ENCODE assay signal across 19 mouse cellular contexts in the genomic region with DNA sequence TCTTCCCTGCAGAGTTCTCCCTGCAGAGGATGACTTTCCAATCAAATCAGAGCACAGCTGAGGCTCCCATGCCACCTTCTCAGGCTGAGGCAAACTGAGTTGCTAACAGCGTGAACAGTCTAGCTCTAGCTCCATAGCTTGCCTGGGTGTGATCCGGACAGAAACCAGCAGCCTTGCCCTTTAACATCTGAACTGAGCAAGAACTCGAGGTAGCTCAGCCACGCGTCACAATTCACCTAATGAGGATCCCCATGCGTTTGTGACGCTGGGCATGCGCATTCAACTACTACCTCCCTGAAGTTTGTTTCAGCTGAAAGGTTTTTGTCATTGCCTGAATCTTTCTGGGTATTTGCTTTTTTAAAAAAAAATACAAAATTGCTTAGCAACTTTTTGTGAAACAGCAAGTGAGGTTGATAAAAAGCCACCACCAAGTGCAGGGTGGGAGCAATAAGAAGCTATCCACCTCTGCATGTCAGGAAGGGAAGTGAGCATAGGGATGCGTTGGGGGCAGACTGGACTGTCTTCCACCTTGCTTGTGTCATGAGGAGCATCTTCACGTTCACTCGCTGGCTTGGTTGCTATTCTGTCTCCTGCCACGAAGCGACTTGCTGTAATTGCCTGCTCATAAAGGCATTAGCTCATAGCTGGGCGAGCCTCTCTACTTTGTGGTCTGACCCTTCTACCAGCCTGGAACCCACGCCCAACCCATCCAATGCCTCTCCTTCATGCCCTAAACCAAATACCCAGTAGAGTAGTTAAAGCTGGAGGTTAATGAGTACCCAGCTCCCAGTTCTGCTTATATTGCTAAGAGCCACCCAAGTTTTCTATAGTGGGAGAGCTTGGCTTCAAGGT. TPM values are rescaled to one million over a fixed set of nuclear protein-coding genes. Genes with fewer than 3 reads are reported as not detected.
A peak's percentile ranks its signal among the peaks of the same experiment; 100 is the strongest.
DNase-seq lines count a peak whose midpoint lies in the region; ATAC-seq and TF ChIP-seq lines count a peak whose summit lies in the region.
"Had no signal": no experiment of that assay in that cellular context is flagged by ENCODE, and none has a peak within 500 bp of the region (broad histone marks: within the 10 kb centered on the region; RNA-seq: fewer than 3 reads in every experiment).

No protein-coding gene starts in this region.

- no peaks in the 10 kb centered on the region for H3K27me3 ChIP-seq in embryonic facial prominence, embryonic 14.5 days (replicated peaks; ENCODE audit: control insufficient read depth, insufficient read depth, low read length)
- no peaks in the 10 kb centered on the region for H3K27me3 ChIP-seq in embryonic facial prominence, embryonic 10.5 days (replicated peaks; ENCODE audit: low read depth, poor library complexity, severe bottlenecking)
- no peaks in the 10 kb centered on the region for H3K27me3 ChIP-seq in kidney, embryonic 16.5 days (ENCODE audit: insufficient read depth, low read length)
- no peaks in the 10 kb centered on the region for H3K27me3 ChIP-seq in kidney, embryonic 14.5 days (ENCODE audit: control insufficient read depth, insufficient read depth, low read length)
- H3K27me3 ChIP-seq in Patski = no peaks in the 10 kb centered on the region
- H3K27me3 ChIP-seq: forebrain, embryonic 12.5 days; heart, embryonic 13.5 days; midbrain, embryonic 15.5 days had no signal

- H3K9ac ChIP-seq in embryonic facial prominence, embryonic 14.5 days (ENCODE audit: low read depth, low read length) = no peak overlapping the region
- no peak overlapping the region for H3K9ac ChIP-seq in kidney, embryonic 16.5 days (replicated peaks; ENCODE audit: low read length)
- H3K9ac ChIP-seq in kidney, embryonic 14.5 days (ENCODE audit: low read depth, low read length) = no peak overlapping the region
- H3K9ac ChIP-seq: forebrain, embryonic 12.5 days; heart, embryonic 13.5 days; liver, postnatal 0 days; midbrain, embryonic 15.5 days had no signal

- H3K4me1 ChIP-seq in embryonic facial prominence, embryonic 14.5 days (ENCODE audit: control insufficient read depth, insufficient read depth, low read length) = no peaks in the 10 kb centered on the region
- peaks cover 10% of the 10 kb centered on the region for H3K4me1 ChIP-seq in embryonic facial prominence, embryonic 10.5 days
- H3K4me1 ChIP-seq in kidney, embryonic 16.5 days (ENCODE audit: insufficient read depth, low read length) = no peaks in the 10 kb centered on the region
- no peaks in the 10 kb centered on the region for H3K4me1 ChIP-seq in kidney, embryonic 14.5 days (ENCODE audit: control insufficient read depth, insufficient read depth, low read length)
- H3K4me1 ChIP-seq: heart, embryonic 13.5 days; midbrain, embryonic 15.5 days had no signal

- H3K9me3 ChIP-seq in embryonic facial prominence, embryonic 14.5 days (ENCODE audit: control insufficient read depth, low read length) = no peaks in the 10 kb centered on the region
- H3K9me3 ChIP-seq in embryonic facial prominence, embryonic 10.5 days = no peaks in the 10 kb centered on the region
- H3K9me3 ChIP-seq in kidney, embryonic 16.5 days (ENCODE audit: low read length) = no peaks in the 10 kb centered on the region
- no peaks in the 10 kb centered on the region for H3K9me3 ChIP-seq in kidney, embryonic 14.5 days (ENCODE audit: control insufficient read depth, low read length)
- H3K9me3 ChIP-seq: forebrain, embryonic 12.5 days; heart, embryonic 13.5 days; midbrain, embryonic 15.5 days had no signal

- 82% methylated on average over 15 of the region's 15 CpGs for WGBS in embryonic facial prominence, embryonic 14.5 days
- WGBS in embryonic facial prominence, embryonic 10.5 days = 85% methylated on average over 15 of the region's 15 CpGs
- WGBS in kidney, embryonic 16.5 days = 59% methylated on average over 15 of the region's 15 CpGs
- 68% methylated on average over 15 of the region's 15 CpGs for WGBS in kidney, embryonic 14.5 days

- intact Hi-C loops in gastrocnemius, postnatal 14 days (cut with DNase I; ENCODE audit: low total_unique reads) = no loop called here

- no peak for DNase-seq in embryonic facial prominence, embryonic 14.5 days (ENCODE audit: low spot score)
- DNase-seq in embryonic facial prominence, embryonic 10.5 days (ENCODE audit: low spot score) = no peak
- DNase-seq in Patski (ENCODE audit: low read depth, low spot score) = peak; percentile 76
- peak; percentile 28 for DNase-seq in spleen, adult 12 weeks (ENCODE audit: low spot score)
- no peak for DNase-seq in gastrocnemius, postnatal 14 days
- no peak for DNase-seq in right cerebral cortex, postnatal 10 days (ENCODE audit: low spot score in 2 of 2)
- DNase-seq: cerebellum, adult 9-11 months; layer of hippocampus, postnatal 36 days; liver; liver, postnatal 0 days; right cerebral cortex, postnatal 14 days; thymus, adult 18-20 months had no signal

- POLR2A ChIA-PET in Patski (lab: Charles Lee) = no interaction called here

- H3K36me3 ChIP-seq in embryonic facial prominence, embryonic 14.5 days (ENCODE audit: control insufficient read depth, insufficient read depth, low read length) = no peaks in the 10 kb centered on the region
- H3K36me3 ChIP-seq in embryonic facial prominence, embryonic 10.5 days (replicated peaks) = no peaks in the 10 kb centered on the region
- H3K36me3 ChIP-seq in kidney, embryonic 16.5 days (ENCODE audit: insufficient read depth, low read length) = no peaks in the 10 kb centered on the region
- H3K36me3 ChIP-seq in kidney, embryonic 14.5 days (ENCODE audit: control insufficient read depth, insufficient read depth, low read length) = no peaks in the 10 kb centered on the region
- H3K36me3 ChIP-seq: forebrain, embryonic 12.5 days; heart, embryonic 13.5 days; midbrain, embryonic 15.5 days had no signal

- ATAC-seq in embryonic facial prominence, embryonic 14.5 days (ENCODE audit: low read depth) = peak; percentile 37; the same call in 1 of the 2 replicates
- ATAC-seq in kidney, embryonic 16.5 days (ENCODE audit: low FRiP score, low TSS enrichment) = 0 out of 2 replicates have a peak, but pooled peaks have one; percentile 51
- no peak for ATAC-seq in kidney, embryonic 14.5 days (ENCODE audit: low FRiP score, low TSS enrichment)
- peak; percentile 72 for ATAC-seq in Patski
- ATAC-seq: liver, postnatal 0 days; midbrain, embryonic 15.5 days had no signal

- TF ChIP-seq CTCF in Patski (IDR thresholded peaks at IDR 0.05) = no peak

- CTCF ChIA-PET in Patski (lab: Charles Lee) = interaction anchor here (0.9 to 1.4 kb wide), 8 partner anchors 8 to 157 kb away, joined by 3 to 5 read pairs (median 4); partner anchors contain the start of gene Zfp639

- H3K4me2 ChIP-seq in embryonic facial prominence, embryonic 14.5 days (ENCODE audit: low read depth, low read length) = no peak overlapping the region
- H3K4me2 ChIP-seq in kidney, embryonic 16.5 days (replicated peaks; ENCODE audit: low read depth, low read length) = no peak overlapping the region
- no peak overlapping the region for H3K4me2 ChIP-seq in kidney, embryonic 14.5 days (replicated peaks; ENCODE audit: low read depth, low read length)
- H3K4me2 ChIP-seq: forebrain, embryonic 12.5 days; heart, embryonic 13.5 days; midbrain, embryonic 15.5 days had no signal

- no peak overlapping the region for H3K4me3 ChIP-seq in embryonic facial prominence, embryonic 14.5 days (ENCODE audit: low read depth, low read length)
- no peak overlapping the region for H3K4me3 ChIP-seq in embryonic facial prominence, embryonic 10.5 days
- H3K4me3 ChIP-seq in kidney, embryonic 16.5 days (ENCODE audit: low read length) = no peak overlapping the region
- H3K4me3 ChIP-seq in kidney, embryonic 14.5 days (ENCODE audit: low read length) = no peak overlapping the region
- H3K4me3 ChIP-seq: forebrain, embryonic 12.5 days; heart, embryonic 13.5 days; midbrain, embryonic 15.5 days had no signal

- no peak overlapping the region for H3K27ac ChIP-seq in embryonic facial prominence, embryonic 14.5 days (replicated peaks; ENCODE audit: low read depth, low read length)
- no peak overlapping the region for H3K27ac ChIP-seq in embryonic facial prominence, embryonic 10.5 days (replicated peaks)
- H3K27ac ChIP-seq in kidney, embryonic 16.5 days (ENCODE audit: low read length) = no peak overlapping the region
- H3K27ac ChIP-seq in kidney, embryonic 14.5 days (ENCODE audit: low read depth, low read length) = no peak overlapping the region
- H3K27ac ChIP-seq: forebrain, embryonic 12.5 days; heart, embryonic 13.5 days; macrophage; midbrain, embryonic 15.5 days had no signal

- in situ Hi-C loops in Patski (cut with MboI; ENCODE audit: low pct_unique_long_range_greater_than_20kb) = no loop called here

RNA-seq across cellular contexts. Expression of gene Kcnmb3, which starts 1.7 kb away (rescaled TPM):
- 0.19 TPM in 1 of 2 replicates, not detected in the other for polyA plus RNA-seq in embryonic facial prominence, embryonic 14.5 days (2014; fragmentation: Nextera tagmentation; extraction: Ambion mirVana)
- polyA plus RNA-seq in embryonic facial prominence, embryonic 10.5 days (2016; fragmentation: Nextera tagmentation; extraction: Ambion mirVana) = 0.09 TPM in 1 of 2 replicates, not detected in the other
- polyA plus RNA-seq in kidney, embryonic 16.5 days (2015; fragmentation: Nextera tagmentation; extraction: Ambion mirVana) = 0.23 and 0.26 TPM in 2 replicates
- not detected in 2 replicates for polyA plus RNA-seq in kidney, embryonic 14.5 days (2014; fragmentation: Nextera tagmentation; extraction: Ambion mirVana)
- polyA plus RNA-seq in Patski (2021) = not detected
- not detected for total RNA-seq in gastrocnemius, postnatal 14 days (2021)
- total RNA-seq: hematopoietic stem cell, adult 5-6 weeks had no signal
- polyA plus RNA-seq: forebrain, embryonic 12.5 days; liver, postnatal 0 days; macrophage had no signal

RNA-seq across cellular contexts. Expression of gene Zfp639, which starts 19.8 kb away (rescaled TPM):
- polyA plus RNA-seq in embryonic facial prominence, embryonic 14.5 days (2014; fragmentation: Nextera tagmentation; extraction: Ambion mirVana) = 35.4 and 42.2 TPM in 2 replicates
- 40.7 and 41.0 TPM in 2 replicates for polyA plus RNA-seq in embryonic facial prominence, embryonic 10.5 days (2016; fragmentation: Nextera tagmentation; extraction: Ambion mirVana)
- 38.6 and 42.2 TPM in 2 replicates for polyA plus RNA-seq in kidney, embryonic 16.5 days (2015; fragmentation: Nextera tagmentation; extraction: Ambion mirVana)
- 44.4 and 44.5 TPM in 2 replicates for polyA plus RNA-seq in kidney, embryonic 14.5 days (2014; fragmentation: Nextera tagmentation; extraction: Ambion mirVana)
- 69.7 TPM for polyA plus RNA-seq in Patski (2021)
- total RNA-seq in gastrocnemius, postnatal 14 days (2021) = 10 to 100 TPM; 17.9 to 19.8 TPM

RNA-seq across cellular contexts. Expression of gene Mfn1, which starts 39.0 kb away (rescaled TPM):
- 25.1 and 27.8 TPM in 2 replicates for polyA plus RNA-seq in embryonic facial prominence, embryonic 14.5 days (2014; fragmentation: Nextera tagmentation; extraction: Ambion mirVana)
- 23.9 and 24.9 TPM in 2 replicates for polyA plus RNA-seq in embryonic facial prominence, embryonic 10.5 days (2016; fragmentation: Nextera tagmentation; extraction: Ambion mirVana)
- 35.2 and 37.6 TPM in 2 replicates for polyA plus RNA-seq in kidney, embryonic 16.5 days (2015; fragmentation: Nextera tagmentation; extraction: Ambion mirVana)
- 17.8 and 29.6 TPM in 2 replicates for polyA plus RNA-seq in kidney, embryonic 14.5 days (2014; fragmentation: Nextera tagmentation; extraction: Ambion mirVana)
- 155 TPM for polyA plus RNA-seq in Patski (2021)
- 100 to 1,000 TPM; 112 to 137 TPM for total RNA-seq in gastrocnemius, postnatal 14 days (2021)

Comparison
In these comparisons a context has a peak if more than half of its experiments do, and no peak if none do; other contexts are left out.
1. DNase-seq: peak in Patski (single experiment) and spleen, adult 12 weeks (single experiment); none in embryonic facial prominence, embryonic 14.5 days (single experiment), embryonic facial prominence, embryonic 10.5 days (single experiment), gastrocnemius, postnatal 14 days (single experiment) and right cerebral cortex, postnatal 10 days (0 of 2).